Mouse (Mus musculus) limb, embryonic 13.5 days (tissue): ENCODE measurements at regions not wholly inside any gene's neighbourhood (a gene's known extent, or its start where the extent isn't known, plus 50 kb on each side); places are given as distances from the start of the nearest gene placed in this dataset.

Experiments used
- ATAC-seq: fragments of 200-750 bp; cut with Nextera tagmentation; 2 replicates; pipeline ENCODE4 v1.8.0; 2017; ENCODE audit warnings: low read depth, moderate number of reproducible peaks, moderate TSS enrichment; ENCODE audit not compliant: low FRiP score
- H3K27ac ChIP-seq: fragments of 300-500 bp; sonication (generic); 2 replicates; pipeline ENCODE4 v1.5.1; 2015; ENCODE audit warnings: inconsistent platforms, mild to moderate bottlenecking, moderate library complexity
- H3K27me3 ChIP-seq: fragments of 300-500 bp; sonication (generic); 2 replicates; pipeline ENCODE4 v1.6.1; 2015; ENCODE audit warnings: mild to moderate bottlenecking, inconsistent platforms
- H3K36me3 ChIP-seq: fragments of 300-500 bp; sonication (generic); 2 replicates; pipeline ENCODE4 v1.6.1; 2015; ENCODE audit warnings: inconsistent platforms, mild to moderate bottlenecking, moderate library complexity
- H3K4me1 ChIP-seq: fragments of 300-500 bp; sonication (generic); 2 replicates; pipeline ENCODE4 v1.6.1; 2015; ENCODE audit warnings: inconsistent platforms
- H3K4me2 ChIP-seq: fragments of 300-500 bp; sonication (generic); replicated peaks from 2 replicates; pipeline ENCODE4 v1.6.1; 2015; ENCODE audit warnings: inconsistent platforms, mild to moderate bottlenecking, moderate library complexity
- H3K4me3 ChIP-seq: fragments of 300-500 bp; sonication (generic); 2 replicates; pipeline ENCODE4 v1.5.1; 2015; ENCODE audit warnings: moderate library complexity, mild to moderate bottlenecking, inconsistent platforms
- H3K9ac ChIP-seq: fragments of 300-500 bp; sonication (generic); 2 replicates; pipeline ENCODE4 v1.6.1; 2015; ENCODE audit warnings: mild to moderate bottlenecking, inconsistent platforms
- H3K9me3 ChIP-seq: fragments of 300-500 bp; sonication (generic); 2 replicates; pipeline ENCODE4 v1.6.1; 2016; ENCODE audit warnings: inconsistent platforms
- WGBS: fragments of 180-500 bp; shearing (Covaris S2); methylation state at CpG from one replicate; pipeline ENCODE4 v1.1.7; 2015; 5-methylcytosine and 5-hydroxymethylcytosine counted together

- Histone ChIP-seq H3K9me3 (no peaks in the 10 kb centered on the region), H3K4me1 (no peaks in the 10 kb centered on the region), H3K27ac (no peak overlapping the region), H3K36me3 (no peaks in the 10 kb centered on the region), H3K27me3 (no peaks in the 10 kb centered on the region), H3K9ac (no peak overlapping the region), H3K4me2 (no peak overlapping the region), H3K4me3 (no peak overlapping the region)
- no peak for ATAC-seq
Observed at GRCm38 (mm10) chr3:159689743-159690142, 90.8 kb downstream of the Rpe65 start.

- peak; percentile 78; the same call in 1 of the 2 replicates for ATAC-seq
- 34% methylated on average over 2 of the region's 2 CpGs for WGBS
Observed at GRCm38 (mm10) chr3:159724340-159725119, 114.9 kb upstream of the Wls start.

GRCm38 (mm10) chr3:159732201-159732600 is 107.3 kb upstream of the Wls start:
- 67% methylated on average over 1 of the region's 1 CpGs for WGBS
- no peak for ATAC-seq
- H3K36me3 ChIP-seq, result no peaks in the 10 kb centered on the region
- H3K27ac ChIP-seq, result no peak overlapping the region
- no peak overlapping the region for H3K4me2 ChIP-seq
- H3K9me3 ChIP-seq, result no peaks in the 10 kb centered on the region
- no peaks in the 10 kb centered on the region for H3K27me3 ChIP-seq
- no peaks in the 10 kb centered on the region for H3K4me1 ChIP-seq
- no peak overlapping the region for H3K4me3 ChIP-seq
- no peak overlapping the region for H3K9ac ChIP-seq

More at GRCm38 (mm10) chr3:159724340-159725119, 114.9 kb upstream of the Wls start:
- Histone ChIP-seq H3K4me3 (no peak overlapping the region), H3K36me3 (no peaks in the 10 kb centered on the region), H3K9ac (no peak overlapping the region), H3K4me2 (no peak overlapping the region), H3K4me1 (no peaks in the 10 kb centered on the region), H3K9me3 (no peaks in the 10 kb centered on the region), H3K27ac (no peak overlapping the region), H3K27me3 (no peaks in the 10 kb centered on the region)

GRCm38 (mm10) chr3:159733141-159733540 is 106.3 kb upstream of the Wls start:
- Histone ChIP-seq H3K4me1 (no peaks in the 10 kb centered on the region), H3K36me3 (no peaks in the 10 kb centered on the region), H3K4me3 (no peak overlapping the region), H3K27ac (no peak overlapping the region), H3K4me2 (no peak overlapping the region), H3K27me3 (no peaks in the 10 kb centered on the region), H3K9ac (no peak overlapping the region), H3K9me3 (no peaks in the 10 kb centered on the region)
- ATAC-seq, result no peak

GRCm38 (mm10) chr3:159734547-159734946 is 104.9 kb upstream of the Wls start:
- no peak for ATAC-seq
- Histone ChIP-seq H3K4me2 (no peak overlapping the region), H3K27me3 (no peaks in the 10 kb centered on the region), H3K4me3 (no peak overlapping the region), H3K9ac (no peak overlapping the region), H3K36me3 (no peaks in the 10 kb centered on the region), H3K9me3 (no peaks in the 10 kb centered on the region), H3K27ac (no peak overlapping the region), H3K4me1 (no peaks in the 10 kb centered on the region)
- WGBS, result 87% methylated on average over 1 of the region's 1 CpGs

- H3K27me3 ChIP-seq, result no peaks in the 10 kb centered on the region
- H3K4me2 ChIP-seq, result no peak overlapping the region
- H3K27ac ChIP-seq, result no peak overlapping the region
- H3K9ac ChIP-seq, result no peak overlapping the region
- H3K9me3 ChIP-seq, result no peaks in the 10 kb centered on the region
- H3K4me1 ChIP-seq, result no peaks in the 10 kb centered on the region
- ATAC-seq, result no peak
- WGBS, result 85% methylated on average over 1 of the region's 1 CpGs
- no peaks in the 10 kb centered on the region for H3K36me3 ChIP-seq
- H3K4me3 ChIP-seq, result no peak overlapping the region
Observed at GRCm38 (mm10) chr3:159736070-159736469, 103.4 kb upstream of the Wls start.

- no peaks in the 10 kb centered on the region for H3K36me3 ChIP-seq
- no peaks in the 10 kb centered on the region for H3K9me3 ChIP-seq
- no peaks in the 10 kb centered on the region for H3K4me1 ChIP-seq
- no peak overlapping the region for H3K9ac ChIP-seq
- ATAC-seq, result no peak
- no peak overlapping the region for H3K27ac ChIP-seq
- H3K4me3 ChIP-seq, result no peak overlapping the region
- H3K27me3 ChIP-seq, result no peaks in the 10 kb centered on the region
- no peak overlapping the region for H3K4me2 ChIP-seq
- 67% methylated on average over 5 of the region's 5 CpGs for WGBS
Observed at GRCm38 (mm10) chr3:159740600-159741279, 98.7 kb upstream of the Wls start.

- H3K27ac ChIP-seq, result no peak overlapping the region
- no peak overlapping the region for H3K4me3 ChIP-seq
- no peaks in the 10 kb centered on the region for H3K27me3 ChIP-seq
- no peaks in the 10 kb centered on the region for H3K9me3 ChIP-seq
- no peak for ATAC-seq
- H3K4me1 ChIP-seq, result no peaks in the 10 kb centered on the region
- H3K36me3 ChIP-seq, result no peaks in the 10 kb centered on the region
- H3K4me2 ChIP-seq, result no peak overlapping the region
- H3K9ac ChIP-seq, result no peak overlapping the region
Observed at GRCm38 (mm10) chr3:159741816-159742215, 97.7 kb upstream of the Wls start.

- Histone ChIP-seq H3K4me2 (no peak overlapping the region), H3K9ac (no peak overlapping the region), H3K4me3 (no peak overlapping the region), H3K27ac (no peak overlapping the region), H3K36me3 (no peaks in the 10 kb centered on the region), H3K4me1 (no peaks in the 10 kb centered on the region), H3K27me3 (no peaks in the 10 kb centered on the region), H3K9me3 (no peaks in the 10 kb centered on the region)
- no peak for ATAC-seq
- 58% methylated on average over 1 of the region's 1 CpGs for WGBS
Observed at GRCm38 (mm10) chr3:159759740-159760139, 79.7 kb upstream of the Wls start.

- 72% methylated on average over 2 of the region's 2 CpGs for WGBS
- no peak overlapping the region for H3K9ac ChIP-seq
- no peaks in the 10 kb centered on the region for H3K9me3 ChIP-seq
- H3K27ac ChIP-seq, result no peak overlapping the region
- no peaks in the 10 kb centered on the region for H3K27me3 ChIP-seq
- ATAC-seq, result no peak
- no peak overlapping the region for H3K4me2 ChIP-seq
- H3K4me3 ChIP-seq, result no peak overlapping the region
- no peaks in the 10 kb centered on the region for H3K4me1 ChIP-seq
- no peaks in the 10 kb centered on the region for H3K36me3 ChIP-seq
Observed at GRCm38 (mm10) chr3:159760293-159760692, 79.2 kb upstream of the Wls start.

GRCm38 (mm10) chr3:159760949-159761348 is 78.5 kb upstream of the Wls start:
- no peaks in the 10 kb centered on the region for H3K36me3 ChIP-seq
- H3K9ac ChIP-seq, result no peak overlapping the region
- no peak overlapping the region for H3K4me2 ChIP-seq
- no peak overlapping the region for H3K27ac ChIP-seq
- no peaks in the 10 kb centered on the region for H3K4me1 ChIP-seq
- 88% methylated on average over 2 of the region's 2 CpGs for WGBS
- no peak overlapping the region for H3K4me3 ChIP-seq
- no peaks in the 10 kb centered on the region for H3K9me3 ChIP-seq
- no peak for ATAC-seq
- no peaks in the 10 kb centered on the region for H3K27me3 ChIP-seq

GRCm38 (mm10) chr3:159782222-159782844 is 57.1 kb upstream of the Wls start:
- H3K27ac ChIP-seq, result no peak overlapping the region
- H3K27me3 ChIP-seq, result no peaks in the 10 kb centered on the region; the same call in 1 of the 2 replicates
- H3K9ac ChIP-seq, result no peak overlapping the region
- WGBS, result 4% methylated on average over 13 of the region's 13 CpGs
- peaks cover 7% of the 10 kb centered on the region; the same call in 1 of the 2 replicates for H3K4me1 ChIP-seq
- H3K36me3 ChIP-seq, result no peaks in the 10 kb centered on the region
- ATAC-seq, result peak; percentile 19; the same call in 1 of the 2 replicates
- peak overlapping the region; percentile 28 for H3K4me2 ChIP-seq
- H3K9me3 ChIP-seq, result no peaks in the 10 kb centered on the region
- no peak overlapping the region for H3K4me3 ChIP-seq
